Mouse (Mus musculus) neural tube, embryonic 12.5 days (tissue): ENCODE data around the gene Lnx1. TPM values are rescaled to one million over a fixed set of nuclear protein-coding genes. Genes with fewer than 3 reads are reported as not detected.

Experiments used
- ATAC-seq: fragments of 200-750 bp; cut with Nextera tagmentation; 2 replicates; pipeline ENCODE4 v1.8.0; 2017; ENCODE audit warnings: low read depth, mild to moderate bottlenecking, moderate TSS enrichment, moderate library complexity; ENCODE audit not compliant: low FRiP score
- H3K27ac ChIP-seq: fragments of 300-500 bp; sonication (generic); 2 replicates; pipeline ENCODE4 v1.5.1; 2016
- H3K27me3 ChIP-seq: fragments of 300-500 bp; sonication (generic); replicated peaks from 2 replicates; pipeline ENCODE4 v1.6.1; 2016; ENCODE audit warnings: mild to moderate bottlenecking
- H3K36me3 ChIP-seq: fragments of 300-500 bp; sonication (generic); 2 replicates; pipeline ENCODE4 v1.6.1; 2016; ENCODE audit warnings: mild to moderate bottlenecking
- H3K4me1 ChIP-seq: fragments of 300-500 bp; sonication (generic); 2 replicates; pipeline ENCODE4 v1.6.1; 2016
- H3K4me2 ChIP-seq: fragments of 300-500 bp; sonication (generic); replicated peaks from 2 replicates; pipeline ENCODE4 v1.6.1; 2016; ENCODE audit warnings: mild to moderate bottlenecking
- H3K4me3 ChIP-seq: fragments of 300-500 bp; sonication (generic); 2 replicates; pipeline ENCODE4 v1.5.1; 2016
- H3K9ac ChIP-seq: fragments of 300-500 bp; sonication (generic); 2 replicates; pipeline ENCODE4 v1.6.1; 2016; ENCODE audit warnings: mild to moderate bottlenecking
- H3K9me3 ChIP-seq: fragments of 300-500 bp; sonication (generic); 2 replicates; pipeline ENCODE4 v1.6.1; 2016; ENCODE audit warnings: mild to moderate bottlenecking
- WGBS: fragments of 180-500 bp; shearing (Covaris S2); methylation state at CpG from one replicate; pipeline ENCODE4 v1.1.7; 2016; 5-methylcytosine and 5-hydroxymethylcytosine counted together
- polyA plus RNA-seq: library from polyadenylated mRNA; unstranded; fragments of >200 nt; fragmentation: Nextera tagmentation; extraction: Ambion mirVana; gene quantifications from 2 replicates; pipeline ENCODE4 v1.2.1, GENCODE M21; 2016

Lnx1 gene
- polyA plus RNA-seq, 1 experiment from 2014 or later = 0.61 TPM

DNA sequence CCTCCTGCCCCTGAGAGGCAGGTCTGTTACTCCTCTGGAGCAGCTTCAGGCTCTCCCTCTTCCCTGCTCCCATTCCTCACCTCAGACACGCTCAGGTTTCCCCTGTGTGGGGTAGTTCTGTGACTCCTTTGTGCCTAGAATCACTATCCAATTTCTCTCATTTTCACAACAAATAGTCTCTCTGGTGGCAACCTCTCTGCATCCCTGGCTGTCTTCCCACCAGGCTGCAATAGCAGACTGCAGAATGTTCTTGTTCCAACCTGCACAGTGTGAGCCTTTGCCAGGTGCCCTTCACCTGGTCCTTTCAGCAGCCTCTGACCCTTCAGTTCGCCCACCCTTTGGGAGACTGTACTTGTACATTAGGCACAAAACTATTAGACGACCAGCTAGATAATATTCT, 19.1 kb upstream of the Lnx1 start:
- Histone ChIP-seq H3K27me3 (no peaks in the 10 kb centered on the region), H3K4me1 (no peaks in the 10 kb centered on the region), H3K36me3 (no peaks in the 10 kb centered on the region), H3K9me3 (no peaks in the 10 kb centered on the region), H3K9ac (no peak overlapping the region), H3K27ac (no peak overlapping the region), H3K4me3 (no peak overlapping the region), H3K4me2 (no peak overlapping the region)
- 72% methylated on average over 3 of the region's 3 CpGs for WGBS
- ATAC-seq = no peak

DNA sequence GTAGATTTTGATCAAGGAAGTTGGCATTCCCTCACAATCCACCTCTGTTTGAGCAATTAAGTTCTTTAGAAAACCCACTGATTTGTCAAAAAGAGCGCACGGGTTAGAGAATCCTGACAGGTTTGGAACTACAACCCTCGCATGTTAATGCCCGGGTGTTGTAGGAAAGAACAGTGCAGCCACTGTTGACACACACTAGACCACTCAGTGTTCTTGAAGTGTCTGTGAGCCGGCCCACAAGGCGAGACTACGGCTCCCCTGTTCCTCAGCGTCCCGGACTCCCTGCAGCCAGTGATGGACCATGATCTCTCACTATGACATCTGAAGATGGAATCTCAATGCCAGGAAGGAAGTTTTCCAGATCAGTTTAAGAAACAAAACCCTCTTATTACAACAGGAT, 17.9 kb upstream of the Lnx1 start:
- Histone ChIP-seq H3K27me3 (no peaks in the 10 kb centered on the region), H3K4me2 (no peak overlapping the region), H3K9ac (no peak overlapping the region), H3K27ac (no peak overlapping the region), H3K9me3 (no peaks in the 10 kb centered on the region), H3K36me3 (no peaks in the 10 kb centered on the region), H3K4me1 (no peaks in the 10 kb centered on the region), H3K4me3 (no peak overlapping the region)
- ATAC-seq = no peak
- 61% methylated on average over 9 of the region's 9 CpGs for WGBS

DNA sequence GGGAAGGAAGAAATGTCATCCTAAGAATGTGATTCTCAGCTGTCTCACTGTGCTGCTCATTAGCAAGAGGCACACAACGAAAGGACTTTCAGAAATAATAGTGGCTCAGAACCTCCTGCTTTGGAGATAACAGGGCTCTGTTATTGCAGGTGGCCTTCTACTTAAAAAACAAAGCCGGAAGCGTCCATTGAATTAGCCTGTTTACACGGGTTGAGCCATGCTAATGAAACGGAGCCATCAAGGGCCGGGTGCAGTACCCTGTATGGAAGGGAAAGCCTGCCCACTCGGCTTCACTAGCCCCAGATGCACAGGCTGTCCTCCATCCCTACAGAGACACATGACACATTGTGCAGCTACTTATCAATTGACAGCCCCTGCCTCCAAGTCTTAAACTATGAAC, 13.5 kb upstream of the Lnx1 start:
- H3K4me1 ChIP-seq = no peaks in the 10 kb centered on the region
- H3K27ac ChIP-seq = no peak overlapping the region
- H3K4me3 ChIP-seq = no peak overlapping the region
- ATAC-seq = no peak
- no peak overlapping the region for H3K9ac ChIP-seq
- H3K4me2 ChIP-seq = no peak overlapping the region
- no peaks in the 10 kb centered on the region for H3K9me3 ChIP-seq
- H3K36me3 ChIP-seq = no peaks in the 10 kb centered on the region
- no peaks in the 10 kb centered on the region for H3K27me3 ChIP-seq
- WGBS = 9% methylated on average over 7 of the region's 7 CpGs

DNA sequence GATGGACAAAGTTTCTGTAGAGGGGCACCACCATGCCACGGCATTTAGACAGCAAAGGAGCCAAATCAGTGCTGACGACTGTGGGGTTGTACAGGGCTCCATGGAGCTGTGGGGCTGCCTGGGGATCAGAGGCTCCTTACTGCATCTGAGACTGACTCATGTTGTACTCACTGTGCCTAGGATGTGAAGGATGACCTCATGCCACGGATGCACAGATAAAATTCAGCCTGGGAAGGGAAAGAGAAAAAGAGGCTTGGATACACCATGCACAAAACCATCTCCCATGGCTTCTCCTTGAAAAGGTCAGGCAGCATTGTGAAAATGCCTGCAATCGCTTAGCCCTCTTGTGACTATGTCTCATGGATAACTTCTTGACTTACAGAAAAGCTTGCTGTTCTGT, 10.1 kb upstream of the Lnx1 start:
- Histone ChIP-seq H3K4me2 (no peak overlapping the region), H3K9ac (no peak overlapping the region), H3K9me3 (no peaks in the 10 kb centered on the region), H3K4me3 (no peak overlapping the region), H3K27me3 (no peaks in the 10 kb centered on the region), H3K4me1 (no peaks in the 10 kb centered on the region), H3K36me3 (no peaks in the 10 kb centered on the region), H3K27ac (no peak overlapping the region)
- ATAC-seq = no peak
- WGBS = 79% methylated on average over 4 of the region's 4 CpGs

DNA sequence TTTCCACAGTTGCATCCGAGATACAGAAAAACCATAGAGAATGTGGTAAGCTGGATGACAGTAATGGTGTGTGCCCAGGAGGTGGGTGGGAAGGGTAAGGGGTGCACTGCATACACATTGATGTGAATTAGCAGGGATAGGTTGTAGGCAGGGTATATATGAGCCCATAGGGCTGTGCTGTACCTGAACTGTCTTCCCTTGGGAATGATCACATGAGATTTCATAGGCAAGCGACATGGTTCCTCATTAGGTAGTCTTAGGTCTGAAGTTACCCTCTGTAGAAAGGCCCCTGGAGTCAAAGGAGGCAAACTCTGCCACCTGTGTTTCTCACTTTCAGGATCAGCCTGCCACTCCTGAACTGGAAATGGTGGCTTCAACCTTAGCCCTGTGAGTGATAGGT, 9.3 kb upstream of the Lnx1 start:
- Histone ChIP-seq H3K4me2 (no peak overlapping the region), H3K27me3 (no peaks in the 10 kb centered on the region), H3K4me3 (no peak overlapping the region), H3K9ac (no peak overlapping the region), H3K27ac (no peak overlapping the region), H3K36me3 (no peaks in the 10 kb centered on the region), H3K9me3 (no peaks in the 10 kb centered on the region), H3K4me1 (no peaks in the 10 kb centered on the region)
- WGBS = 93% methylated on average over 2 of the region's 2 CpGs
- no peak for ATAC-seq

DNA sequence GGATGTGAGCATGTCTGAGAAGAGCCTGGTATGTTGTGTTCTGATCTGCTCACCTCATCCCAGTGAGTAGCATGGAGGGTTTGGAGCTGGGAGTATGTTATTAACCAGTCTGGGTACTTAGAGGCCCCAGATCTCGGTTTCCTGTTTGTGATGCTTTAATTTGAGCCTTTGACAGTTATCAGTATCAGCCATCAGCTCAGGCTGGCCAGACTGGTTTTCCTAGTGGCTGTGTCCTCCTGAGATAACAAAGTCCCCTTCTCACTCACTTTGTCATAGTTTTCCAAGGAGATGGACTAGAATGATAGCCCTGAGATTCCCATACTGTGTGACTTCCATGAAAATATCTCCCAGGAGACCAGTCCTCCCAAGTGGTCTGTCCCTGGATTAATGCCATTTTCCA, 8.3 kb upstream of the Lnx1 start:
- no peak overlapping the region for H3K27ac ChIP-seq
- 76% methylated on average over 1 of the region's 1 CpGs for WGBS
- H3K4me3 ChIP-seq = no peak overlapping the region
- H3K36me3 ChIP-seq = no peaks in the 10 kb centered on the region
- no peak overlapping the region for H3K4me2 ChIP-seq
- no peaks in the 10 kb centered on the region for H3K9me3 ChIP-seq
- no peak overlapping the region for H3K9ac ChIP-seq
- no peak for ATAC-seq
- H3K4me1 ChIP-seq = no peaks in the 10 kb centered on the region
- H3K27me3 ChIP-seq = no peaks in the 10 kb centered on the region

DNA sequence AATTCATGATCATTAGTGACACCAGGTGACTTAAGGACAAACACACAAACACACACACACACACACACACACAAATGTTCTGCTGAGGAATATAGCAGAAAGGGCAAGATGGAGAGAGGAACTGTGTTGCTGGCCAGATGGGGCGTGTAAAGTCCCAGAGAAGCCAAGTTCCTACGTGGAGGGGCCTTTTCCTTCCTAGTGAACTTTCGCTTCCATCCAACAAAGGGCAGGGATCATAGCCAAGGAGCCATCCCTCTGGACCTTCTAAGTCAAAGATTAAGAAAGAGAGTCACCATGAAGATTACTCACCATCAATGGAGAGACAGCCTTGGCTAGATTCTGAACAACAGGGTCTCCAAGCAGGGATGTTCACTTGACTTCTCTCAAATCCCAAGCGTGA, 7.5 kb upstream of the Lnx1 start:
- ATAC-seq = no peak
- WGBS = 92% methylated on average over 4 of the region's 4 CpGs
- Histone ChIP-seq H3K27me3 (no peaks in the 10 kb centered on the region), H3K4me1 (no peaks in the 10 kb centered on the region), H3K36me3 (no peaks in the 10 kb centered on the region), H3K9me3 (no peaks in the 10 kb centered on the region), H3K9ac (no peak overlapping the region), H3K27ac (no peak overlapping the region), H3K4me3 (no peak overlapping the region), H3K4me2 (no peak overlapping the region)

DNA sequence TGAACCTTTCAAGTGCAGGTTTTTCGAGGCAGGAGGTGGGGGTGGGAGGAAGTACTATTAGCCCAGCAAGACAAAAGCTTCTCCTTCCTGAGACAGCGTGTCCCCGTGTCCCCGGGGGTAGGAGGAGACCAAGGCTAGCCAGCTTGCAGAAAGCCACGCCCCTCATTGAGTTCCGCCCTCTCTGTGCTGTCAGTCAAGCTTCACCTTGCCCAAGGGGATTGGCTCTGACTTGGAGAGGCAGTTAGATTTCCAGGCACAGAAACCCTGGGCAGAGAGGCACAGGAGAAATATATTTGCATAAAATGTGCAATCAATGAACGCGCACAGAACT, 1.7 kb upstream of the Lnx1 start:
- no peak overlapping the region for H3K27ac ChIP-seq
- peak overlapping the region; percentile 62 for H3K4me2 ChIP-seq
- no peaks in the 10 kb centered on the region for H3K36me3 ChIP-seq
- peak overlapping the region; percentile 35 for H3K4me3 ChIP-seq
- H3K9ac ChIP-seq = no peak overlapping the region
- ATAC-seq = peak; percentile 94
- no peaks in the 10 kb centered on the region for H3K9me3 ChIP-seq
- 0 out of 2 replicates have a peak, but pooled peaks cover 8% of the 10 kb centered on the region for H3K4me1 ChIP-seq
- WGBS = under 1% methylated on average over 8 of the region's 8 CpGs
- no peaks in the 10 kb centered on the region for H3K27me3 ChIP-seq

DNA sequence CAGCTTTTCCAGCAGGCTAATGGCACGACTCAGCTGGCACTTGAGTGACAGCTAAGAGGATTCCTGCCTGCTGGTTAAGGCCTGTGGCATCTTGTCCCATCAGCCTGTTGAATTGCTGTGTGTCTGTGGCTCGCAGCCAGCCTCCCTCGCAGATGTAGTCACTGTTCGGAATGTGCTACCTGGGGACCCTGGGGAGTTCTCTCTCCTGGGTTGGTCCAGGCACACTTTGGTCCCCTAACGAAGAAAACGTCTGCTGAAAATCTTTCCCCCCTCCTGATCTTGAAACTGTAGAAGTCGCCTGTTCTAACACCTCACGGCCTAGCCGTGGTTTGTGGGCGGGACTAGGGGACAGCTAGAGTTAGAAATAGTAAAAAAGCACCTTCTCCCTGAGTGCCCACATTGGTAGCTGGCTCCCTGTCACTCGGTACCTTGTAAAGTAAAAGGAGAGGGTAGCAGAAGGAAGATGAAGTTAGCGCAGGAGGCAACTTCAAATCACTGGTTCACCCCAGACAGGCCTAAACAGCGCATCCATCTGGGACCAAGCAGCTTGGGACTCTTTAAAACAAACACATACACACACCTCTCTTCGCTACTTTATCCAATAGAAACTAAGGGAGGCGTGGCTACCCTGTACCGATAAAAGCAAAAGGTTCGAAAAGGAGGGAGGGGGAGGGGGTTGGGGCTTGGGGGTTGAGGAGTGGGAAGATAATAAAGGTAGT, 1.2 kb upstream of the Lnx1 start:
- H3K4me3 ChIP-seq = peak overlapping the region; percentile 35
- 15% methylated on average over 17 of the region's 17 CpGs for WGBS
- peak; percentile 89 for ATAC-seq
- H3K9me3 ChIP-seq = no peaks in the 10 kb centered on the region
- H3K4me1 ChIP-seq = 0 out of 2 replicates have a peak, but pooled peaks cover 8% of the 10 kb centered on the region
- no peaks in the 10 kb centered on the region for H3K27me3 ChIP-seq
- no peak overlapping the region for H3K27ac ChIP-seq
- H3K9ac ChIP-seq = no peak overlapping the region
- peak overlapping the region; percentile 62 for H3K4me2 ChIP-seq
- no peaks in the 10 kb centered on the region for H3K36me3 ChIP-seq

DNA sequence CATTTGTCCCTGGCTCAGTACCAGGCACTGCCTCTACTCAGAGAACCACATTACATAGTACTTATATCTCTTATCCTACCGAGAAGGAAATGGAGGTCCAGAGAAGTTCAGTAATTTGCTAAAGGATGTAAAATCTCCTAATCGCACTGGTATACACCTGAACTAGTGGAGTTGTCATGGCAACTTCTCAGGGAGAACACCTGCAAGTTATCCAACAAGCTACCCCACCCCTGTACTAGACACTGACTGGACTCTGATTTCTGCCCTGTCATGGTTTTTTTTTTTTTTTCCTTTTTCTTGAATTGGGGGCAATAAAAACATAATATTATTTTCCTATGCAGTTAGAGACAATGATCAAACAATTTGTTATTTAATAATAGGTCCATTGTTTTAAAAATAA, 1.8 kb downstream of the Lnx1 start:
- Histone ChIP-seq H3K9ac (no peak overlapping the region), H3K4me2 (no peak overlapping the region), H3K9me3 (no peaks in the 10 kb centered on the region), H3K4me1 (0 out of 2 replicates have a peak, but pooled peaks cover 8% of the 10 kb centered on the region), H3K36me3 (no peaks in the 10 kb centered on the region), H3K27me3 (no peaks in the 10 kb centered on the region), H3K4me3 (no peak overlapping the region), H3K27ac (no peak overlapping the region)
- ATAC-seq = no peak
- 92% methylated on average over 2 of the region's 2 CpGs for WGBS

DNA sequence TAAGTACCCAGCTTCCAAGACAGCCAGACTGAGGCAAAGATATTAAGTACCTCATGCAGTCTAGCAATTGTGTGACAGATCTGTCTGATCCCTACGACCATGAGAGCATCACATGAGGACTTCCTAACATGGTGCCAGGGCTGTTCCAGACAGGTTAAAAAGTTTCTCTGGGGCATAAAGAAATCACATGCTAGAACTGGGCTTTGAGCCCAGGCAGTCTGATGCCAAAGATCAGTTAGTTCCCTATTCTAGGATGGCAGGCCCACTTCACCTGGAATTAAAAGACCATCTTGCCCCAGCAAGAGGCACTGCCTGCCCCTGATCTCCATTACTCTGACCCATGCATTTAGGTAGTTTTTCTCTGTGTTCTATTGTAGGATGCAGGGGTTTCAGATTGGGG, 3.0 kb downstream of the Lnx1 start:
- Histone ChIP-seq H3K4me1 (0 out of 2 replicates have a peak, but pooled peaks cover 3% of the 10 kb centered on the region), H3K36me3 (no peaks in the 10 kb centered on the region), H3K4me2 (no peak overlapping the region), H3K9ac (no peak overlapping the region), H3K4me3 (no peak overlapping the region), H3K9me3 (no peaks in the 10 kb centered on the region), H3K27ac (no peak overlapping the region), H3K27me3 (no peaks in the 10 kb centered on the region)
- no peak for ATAC-seq
- WGBS = 88% methylated on average over 1 of the region's 1 CpGs

DNA sequence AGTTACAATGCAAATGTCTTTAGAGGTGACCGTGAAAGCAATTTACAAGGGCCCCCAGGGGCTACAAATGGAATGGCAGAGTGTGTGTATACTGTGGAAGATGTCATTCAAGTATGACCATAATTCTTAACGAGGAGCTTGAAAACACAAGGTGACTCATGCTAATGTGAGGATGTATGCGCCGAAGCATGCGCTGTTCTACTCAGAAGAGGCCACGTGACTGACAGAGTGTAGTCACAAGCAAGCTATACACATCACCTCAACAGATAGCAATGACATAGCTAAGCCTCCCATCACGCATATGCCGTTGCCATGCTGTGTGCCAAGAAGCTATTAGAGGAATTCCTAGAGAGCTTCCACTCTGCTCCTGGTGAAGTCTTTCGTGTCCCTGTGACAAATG, 5.2 kb downstream of the Lnx1 start:
- Histone ChIP-seq H3K36me3 (no peaks in the 10 kb centered on the region), H3K27me3 (no peaks in the 10 kb centered on the region), H3K9ac (no peak overlapping the region), H3K4me3 (no peak overlapping the region), H3K4me1 (no peaks in the 10 kb centered on the region), H3K27ac (no peak overlapping the region), H3K4me2 (no peak overlapping the region), H3K9me3 (no peaks in the 10 kb centered on the region)
- 86% methylated on average over 9 of the region's 9 CpGs for WGBS
- no peak for ATAC-seq

DNA sequence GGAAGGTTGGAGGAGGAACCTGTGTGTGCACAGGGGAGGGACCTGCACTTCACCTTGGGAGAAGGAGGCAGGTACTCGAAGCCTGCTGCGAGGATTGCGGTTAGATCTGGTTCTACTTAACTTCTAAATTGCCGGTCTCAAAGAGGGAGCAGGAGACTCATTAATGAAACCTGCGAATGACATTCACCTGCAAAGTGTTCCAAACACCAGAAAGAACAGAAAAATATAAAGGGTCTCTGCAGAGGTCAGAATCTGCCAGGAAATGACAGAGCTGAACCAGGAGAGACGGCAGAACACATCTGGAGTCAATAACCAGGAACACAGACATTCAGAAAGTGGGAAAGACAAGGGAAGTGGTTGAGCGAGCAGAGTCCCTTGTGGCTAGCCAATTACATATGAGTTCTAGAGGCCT, 8.3 kb downstream of the Lnx1 start:
- no peak for ATAC-seq
- H3K27me3 ChIP-seq = no peaks in the 10 kb centered on the region
- no peak overlapping the region for H3K27ac ChIP-seq
- no peaks in the 10 kb centered on the region for H3K4me1 ChIP-seq
- no peak overlapping the region for H3K9ac ChIP-seq
- H3K4me3 ChIP-seq = no peak overlapping the region
- WGBS = 77% methylated on average over 7 of the region's 7 CpGs
- H3K4me2 ChIP-seq = no peak overlapping the region
- no peaks in the 10 kb centered on the region for H3K36me3 ChIP-seq
- no peaks in the 10 kb centered on the region for H3K9me3 ChIP-seq
